Mouse (Mus musculus): ENCODE results near the gene Slc52a3.
A peak's percentile ranks its signal among the peaks of the same experiment; 100 is the strongest.

Gene Slc52a3

DNA sequence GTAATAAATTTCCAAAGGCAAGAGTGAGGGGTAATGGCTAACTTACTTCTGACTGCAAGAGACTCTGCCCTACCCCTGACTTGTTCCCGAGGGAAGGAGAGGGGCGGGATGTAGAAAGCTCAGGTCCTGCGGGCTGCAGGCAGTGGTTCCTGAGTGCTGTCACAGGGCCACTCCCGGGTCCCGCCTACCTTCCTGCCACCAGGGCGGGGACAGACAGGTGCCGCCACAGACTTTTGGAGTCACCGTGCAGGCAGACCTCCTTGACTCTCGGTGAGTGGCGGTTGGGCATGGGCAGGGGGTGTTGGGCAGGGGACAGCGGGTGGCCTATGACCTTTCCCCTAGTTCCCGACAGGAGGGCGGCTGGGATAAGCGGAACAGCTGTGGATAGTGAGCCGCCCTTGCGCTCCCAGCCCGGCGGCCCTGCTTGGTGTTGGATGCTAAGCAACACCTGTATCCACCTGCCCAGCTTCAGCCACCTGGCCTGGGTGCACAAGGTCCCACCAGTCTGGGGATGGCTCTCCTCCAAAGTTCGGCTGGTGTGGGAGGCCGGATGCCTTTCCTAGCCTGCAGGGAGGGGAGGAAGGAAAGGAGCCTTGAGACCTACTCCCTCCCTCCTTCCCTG, 3.5 kb downstream of the Slc52a3 start:
- peak; percentile 74 for DNase-seq

DNA sequence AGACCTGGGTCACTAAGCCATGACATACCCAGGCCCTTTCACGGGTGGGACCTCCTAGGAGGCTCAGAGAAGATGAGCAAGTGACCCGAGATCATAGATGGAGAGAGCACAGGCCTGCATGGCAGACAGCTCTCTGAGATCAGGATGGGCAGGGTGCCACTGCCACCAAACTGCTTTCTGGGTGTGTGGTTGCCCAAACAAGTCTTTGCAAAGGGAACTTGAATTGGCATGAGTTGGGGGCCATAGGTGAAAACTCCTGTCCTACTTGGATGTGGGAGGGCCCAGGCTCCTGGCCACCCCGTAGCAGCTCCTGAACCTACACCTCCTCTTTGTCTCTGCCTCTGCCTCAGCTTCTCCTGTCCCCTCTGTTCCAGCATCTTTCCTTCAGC, 4.0 kb downstream of the Slc52a3 start:
- no peak for DNase-seq

DNA sequence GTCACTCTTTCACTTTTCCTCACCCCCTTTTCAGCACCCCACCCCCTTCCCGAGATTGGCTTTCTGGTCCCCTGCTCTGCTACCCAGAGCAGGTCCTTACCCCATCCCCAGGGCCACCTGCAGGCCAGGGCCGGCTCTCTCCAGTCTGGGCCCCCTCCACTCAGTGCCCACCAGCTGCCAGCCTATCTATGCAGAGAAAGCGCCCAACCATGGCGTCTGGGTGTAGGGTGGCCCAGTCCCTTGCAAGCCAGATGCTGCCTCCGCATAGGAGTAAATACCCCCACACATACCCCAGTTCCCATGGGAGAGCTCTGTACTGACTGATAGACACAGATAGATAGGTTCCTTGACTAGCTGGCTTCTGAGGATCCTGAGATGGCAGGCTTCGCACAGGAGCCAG, 4.4 kb downstream of the Slc52a3 start:
- DNase-seq = no peak

DNA sequence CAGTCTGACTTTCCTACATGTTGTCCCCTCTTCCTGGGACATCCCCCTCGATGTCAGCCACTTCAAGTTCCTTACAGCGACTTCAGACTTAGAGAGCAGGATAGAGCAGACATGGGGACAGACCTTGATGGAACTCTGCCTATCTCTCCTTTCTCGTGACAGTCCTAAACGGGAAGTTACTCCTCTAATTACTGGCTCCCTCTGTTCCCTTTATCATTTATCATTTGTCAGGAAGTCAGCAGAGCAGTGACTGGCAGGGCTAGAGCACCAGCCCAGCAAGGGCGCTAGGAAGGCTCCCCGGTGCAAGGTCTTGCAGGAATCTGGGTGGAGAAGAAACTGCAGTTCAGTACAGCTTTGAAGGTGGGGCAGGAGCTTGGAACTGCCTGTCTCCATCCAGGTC, 6.2 kb downstream of the Slc52a3 start:
- DNase-seq = no peak

DNA sequence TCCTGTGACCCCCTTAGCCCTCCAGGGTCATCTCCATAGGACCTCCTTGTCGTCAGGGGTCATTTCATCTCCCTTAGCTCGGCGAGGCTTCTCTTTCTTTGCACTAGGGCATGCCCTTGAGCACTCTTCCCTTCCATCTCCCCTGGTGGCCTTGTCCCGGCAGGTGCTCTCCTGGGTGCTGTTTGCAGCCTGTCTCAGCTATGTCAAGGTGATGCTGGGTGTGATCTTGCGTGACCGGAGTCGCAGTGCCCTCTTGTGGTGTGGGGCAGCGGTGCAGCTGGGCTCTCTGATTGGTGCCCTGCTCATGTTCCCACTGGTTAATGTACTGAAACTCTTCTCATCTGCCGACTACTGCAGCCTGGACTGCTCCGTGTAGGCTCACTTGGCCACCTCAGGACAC, 11.5 kb downstream of the Slc52a3 start:
- peak; percentile 44 for DNase-seq

DNA sequence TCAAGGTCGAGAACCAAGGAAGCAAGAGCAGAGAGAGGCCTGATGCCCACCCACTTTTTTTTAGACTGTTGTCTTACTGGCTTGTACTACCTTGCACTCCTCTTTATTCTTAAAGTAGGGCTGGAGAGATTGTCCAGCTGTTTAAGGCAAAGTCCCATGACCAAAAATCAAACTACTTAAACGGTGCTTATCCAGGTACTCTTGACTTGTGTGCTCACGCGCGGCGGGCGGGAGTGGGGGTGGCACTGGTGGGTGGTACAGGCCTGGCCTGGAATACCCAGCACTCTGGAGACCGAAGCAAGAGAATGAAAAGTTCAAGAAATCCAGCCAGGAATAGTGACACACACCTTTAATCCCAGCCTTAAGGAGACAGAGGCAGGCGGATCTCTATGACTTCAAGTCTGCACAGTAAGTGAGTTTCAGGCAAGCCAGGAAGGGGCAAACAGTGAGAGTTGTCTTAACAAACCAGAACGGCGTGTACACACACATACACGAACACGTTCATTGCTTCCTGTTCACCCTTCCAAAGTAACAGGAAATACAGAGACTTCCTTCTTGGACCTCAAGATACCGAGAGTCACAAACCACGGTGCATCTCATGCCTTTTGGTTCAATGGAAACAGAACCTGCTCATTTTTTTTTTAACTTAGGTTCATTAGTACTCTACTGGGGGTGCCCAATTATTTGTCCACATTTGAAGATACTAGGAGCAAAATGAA, 12.9 kb downstream of the Slc52a3 start:
- DNase-seq = peak; percentile 72

DNA sequence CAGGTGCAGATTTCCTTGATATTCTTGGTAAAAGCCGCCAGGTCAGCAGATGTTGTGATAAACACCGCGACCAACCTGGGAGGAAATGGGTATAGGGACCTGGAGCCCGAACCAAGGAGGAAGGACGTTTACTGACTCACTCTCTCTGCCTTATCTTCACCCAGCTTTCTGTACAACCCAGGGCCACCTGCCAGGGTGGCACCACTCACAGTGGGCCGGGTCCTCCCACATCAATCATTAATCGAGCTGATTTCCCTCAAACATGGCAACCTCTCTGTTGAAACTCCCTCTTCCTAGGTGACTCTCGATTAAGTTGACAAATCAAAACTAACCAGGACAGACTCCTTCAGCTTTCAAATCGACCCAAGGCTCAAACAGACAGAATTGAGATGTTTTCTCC, 13.9 kb downstream of the Slc52a3 start:
- no peak for DNase-seq

DNA sequence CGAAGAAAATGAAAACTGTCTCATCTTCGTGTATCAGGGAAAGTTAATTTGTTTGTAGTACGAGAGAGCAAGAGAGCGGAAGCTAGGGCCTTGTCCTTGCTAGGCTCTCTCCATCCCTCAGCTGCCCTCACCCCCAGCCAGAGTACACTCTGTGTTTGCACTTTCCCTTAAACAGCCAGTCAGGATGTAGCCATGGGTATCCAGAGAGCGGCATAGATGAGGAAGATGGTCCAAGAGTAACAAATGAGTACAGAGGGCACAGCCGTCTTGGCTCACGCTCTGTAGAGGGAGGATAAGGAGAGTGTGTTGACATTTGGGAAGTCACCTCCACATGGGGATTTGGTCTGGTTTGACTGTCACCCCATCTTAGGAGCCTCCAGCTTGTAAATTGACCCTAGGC, 14.3 kb downstream of the Slc52a3 start:
- no peak for DNase-seq

DNA sequence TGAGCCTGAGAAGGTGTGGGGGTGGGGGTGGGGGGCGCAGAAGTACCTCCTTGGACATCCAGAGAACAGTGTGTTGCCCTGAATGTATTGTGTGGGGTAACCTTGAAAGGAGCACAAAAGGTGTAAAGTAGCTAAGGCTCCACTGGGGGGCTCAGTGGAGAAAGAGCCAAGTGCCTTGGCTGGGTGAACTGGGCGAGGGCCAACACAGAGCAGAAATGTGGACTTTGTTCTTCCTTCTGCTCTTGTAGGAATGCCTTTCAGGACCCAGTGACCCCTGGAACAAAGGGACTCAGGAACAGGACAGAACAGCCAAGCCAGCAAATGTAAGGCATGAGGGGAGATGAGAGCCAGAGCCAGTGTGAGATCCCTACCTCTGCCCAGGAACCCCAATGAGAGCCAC, 15.4 kb downstream of the Slc52a3 start:
- no peak for DNase-seq

DNA sequence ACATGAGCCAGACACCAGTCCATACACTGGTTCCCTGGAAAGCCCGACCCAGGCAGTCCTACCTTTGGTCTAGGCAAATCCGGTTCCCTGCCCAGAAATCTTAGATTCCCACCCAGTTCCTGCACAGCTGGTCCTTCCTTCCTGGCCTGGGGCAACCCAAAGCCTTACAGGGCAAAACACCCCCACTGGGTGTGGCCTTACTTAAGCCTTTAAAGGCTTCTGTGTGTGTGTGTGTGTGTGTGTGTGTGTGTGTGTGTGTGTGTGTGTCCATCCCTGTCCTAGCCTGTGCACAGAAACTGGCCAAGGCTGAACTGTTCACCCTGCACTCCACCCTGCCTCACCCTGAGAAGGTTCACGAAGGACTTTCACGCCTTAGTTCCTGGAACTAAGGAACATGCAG, 15.9 kb downstream of the Slc52a3 start:
- peak; percentile 66 for DNase-seq

DNA sequence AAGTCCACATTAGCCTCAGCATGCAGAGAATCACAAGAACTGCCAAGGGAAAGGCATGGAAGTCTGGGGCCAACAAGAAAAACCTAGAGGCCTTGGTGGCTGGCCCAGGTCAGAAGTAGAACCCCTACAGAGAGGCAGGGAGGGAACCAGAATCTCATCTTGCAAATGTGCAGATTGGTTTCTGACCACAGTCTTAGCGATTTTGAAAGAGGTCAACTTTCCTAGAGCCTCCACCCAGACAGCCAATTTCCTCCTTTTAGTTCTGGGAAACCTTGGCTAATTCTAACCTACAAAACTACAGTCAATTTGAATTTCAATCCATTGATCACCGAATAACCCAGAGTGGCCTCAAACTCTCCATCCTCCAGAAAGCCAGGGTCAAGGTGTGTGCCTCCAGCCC, 16.4 kb downstream of the Slc52a3 start:
- DNase-seq = peak; percentile 32

DNA sequence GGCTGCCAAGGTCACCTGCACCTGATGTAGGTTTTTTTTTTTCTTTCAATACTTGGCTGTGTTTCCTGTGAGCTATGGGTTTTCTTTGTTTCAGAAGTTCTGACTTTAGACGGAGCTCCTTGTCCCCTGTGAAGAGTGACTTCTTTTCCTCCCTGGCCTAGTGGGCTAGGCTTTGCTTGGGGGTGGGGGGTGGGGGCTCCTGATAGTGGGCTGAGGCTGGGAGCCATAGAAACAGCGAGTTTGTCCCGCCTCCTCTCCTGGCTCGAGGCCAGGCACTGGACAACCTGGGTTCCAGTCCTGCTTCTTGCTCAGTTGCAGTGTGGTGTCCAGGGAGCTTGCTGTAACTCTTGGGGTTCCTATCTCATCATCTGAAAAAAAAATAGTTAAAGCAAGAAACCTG, 19.7 kb downstream of the Slc52a3 start:
- DNase-seq = no peak

DNA sequence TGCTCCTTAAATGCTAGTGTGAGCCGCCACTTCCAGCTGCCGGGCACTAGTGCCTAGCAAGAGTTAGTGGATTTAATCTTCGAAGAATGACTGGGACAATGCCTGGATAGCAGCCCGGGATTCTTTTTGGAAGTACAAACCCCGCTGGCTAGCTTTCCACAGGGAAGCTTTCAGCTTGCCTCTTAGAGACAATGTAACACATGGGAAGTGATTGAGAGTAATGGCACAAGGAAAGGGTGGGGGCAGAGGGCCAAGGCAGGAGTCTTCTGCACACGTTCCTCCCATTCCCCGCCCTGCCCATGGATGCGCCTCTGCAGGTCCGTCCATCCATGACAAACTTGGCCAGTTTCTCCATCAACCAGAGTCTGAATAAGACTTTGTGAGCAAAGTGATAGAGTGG, 20.4 kb downstream of the Slc52a3 start:
- DNase-seq = no peak

DNA sequence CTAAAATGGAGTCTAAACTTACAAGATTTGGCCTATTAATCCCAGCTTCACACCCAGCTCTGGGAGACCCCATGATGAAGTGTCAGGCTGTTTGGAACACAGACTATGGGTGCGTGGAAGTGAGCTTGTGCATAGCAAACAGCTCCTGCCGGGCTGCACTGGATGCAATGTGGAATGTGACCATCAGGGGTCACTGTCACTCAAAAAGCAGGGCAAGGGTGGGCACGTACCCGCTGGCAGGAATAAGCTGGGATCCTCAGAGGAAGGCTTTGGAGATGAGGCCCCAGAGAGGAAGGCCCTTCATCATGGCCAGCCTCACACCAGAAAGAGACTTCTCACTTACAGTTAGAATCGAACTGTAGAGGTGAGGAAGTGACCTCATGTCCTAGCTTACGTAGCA, 23.9 kb downstream of the Slc52a3 start:
- DNase-seq = peak; percentile 53

DNA sequence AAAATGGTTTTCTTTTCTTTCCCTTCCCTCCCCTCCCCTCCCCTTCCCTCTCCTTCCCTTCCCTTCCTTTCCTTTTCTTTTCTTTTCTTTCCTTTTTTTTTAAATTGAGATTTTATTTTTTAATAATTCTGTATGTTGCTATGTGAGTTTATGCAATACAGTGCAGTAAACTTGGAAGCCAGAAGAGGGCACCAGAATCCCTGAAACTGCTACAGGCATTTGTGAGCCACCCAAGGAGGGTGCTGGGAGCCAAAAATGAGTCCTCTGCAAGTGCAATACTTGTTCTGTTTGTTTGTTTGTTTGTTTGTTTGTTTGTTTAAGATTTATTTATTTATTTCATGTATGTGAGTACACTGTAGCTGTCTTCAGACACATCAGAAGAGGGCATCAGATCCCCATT, 25.7 kb downstream of the Slc52a3 start:
- DNase-seq = no peak

DNA sequence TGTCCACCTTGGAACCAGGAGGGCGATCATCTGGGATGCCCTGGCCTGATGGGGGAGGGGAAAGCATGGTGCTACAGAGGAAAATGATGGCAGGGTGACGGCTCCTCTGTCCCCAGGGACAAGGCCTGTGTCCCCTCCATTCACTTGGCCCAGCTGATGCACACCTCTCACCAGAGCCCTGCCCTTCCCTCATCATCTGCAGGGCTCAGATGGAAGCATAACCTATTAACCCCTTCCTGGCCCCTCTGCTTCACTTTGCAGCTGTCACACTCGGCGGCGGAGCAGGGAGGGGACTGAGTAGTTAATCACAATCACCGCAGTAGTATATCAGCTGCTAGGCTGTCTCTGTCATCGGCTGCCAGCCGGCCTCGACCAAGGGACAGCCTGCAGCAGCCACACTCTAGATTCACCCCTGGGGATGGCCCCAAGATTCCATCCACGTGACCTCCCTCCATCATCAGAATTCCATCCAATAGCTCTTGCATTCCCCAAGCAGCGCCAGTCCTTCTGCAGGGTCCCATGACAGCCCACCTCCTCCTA, 28.6 kb downstream of the Slc52a3 start:
- no peak for DNase-seq

DNA sequence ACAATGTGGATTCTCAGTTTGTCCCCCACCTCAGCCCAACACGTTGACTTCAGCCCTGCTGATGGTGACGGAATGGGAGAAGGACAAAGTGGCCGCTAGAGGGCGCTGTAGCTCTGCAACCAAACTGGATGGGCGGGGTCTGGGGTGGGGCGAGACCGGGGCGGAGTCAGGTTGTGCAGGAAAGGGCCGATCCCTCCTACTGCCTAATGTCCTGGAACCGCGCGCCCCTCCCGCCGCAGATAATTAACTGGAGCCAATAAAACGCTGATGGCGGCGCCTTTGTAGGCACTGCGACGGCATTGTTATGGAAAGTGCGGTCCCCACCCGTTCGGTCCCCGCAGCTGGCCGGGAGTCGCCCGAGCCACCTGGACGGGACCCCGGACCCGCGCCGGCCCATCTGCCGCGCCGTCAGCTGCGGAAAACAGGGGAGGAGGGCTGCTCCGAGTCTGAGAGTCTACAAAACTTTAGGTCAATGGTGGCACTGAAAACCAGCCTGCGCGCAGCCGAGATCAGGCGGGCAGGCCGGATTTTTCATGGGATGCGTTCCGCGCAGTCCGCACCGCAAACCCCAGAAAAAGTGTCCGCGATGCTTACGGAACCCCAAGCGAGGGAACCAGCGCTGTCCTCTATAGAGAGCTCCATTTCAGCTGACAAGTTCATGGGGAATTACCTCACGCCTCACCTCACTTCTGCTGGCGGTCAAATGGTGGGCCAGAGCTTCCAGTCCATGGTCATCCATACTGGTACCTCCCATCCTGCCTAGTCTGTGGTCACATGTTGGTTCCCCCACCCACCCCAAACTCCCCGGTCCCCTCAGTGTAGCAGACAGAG, 33.2 kb downstream of the Slc52a3 start:
- DNase-seq = peak; percentile 89

DNA sequence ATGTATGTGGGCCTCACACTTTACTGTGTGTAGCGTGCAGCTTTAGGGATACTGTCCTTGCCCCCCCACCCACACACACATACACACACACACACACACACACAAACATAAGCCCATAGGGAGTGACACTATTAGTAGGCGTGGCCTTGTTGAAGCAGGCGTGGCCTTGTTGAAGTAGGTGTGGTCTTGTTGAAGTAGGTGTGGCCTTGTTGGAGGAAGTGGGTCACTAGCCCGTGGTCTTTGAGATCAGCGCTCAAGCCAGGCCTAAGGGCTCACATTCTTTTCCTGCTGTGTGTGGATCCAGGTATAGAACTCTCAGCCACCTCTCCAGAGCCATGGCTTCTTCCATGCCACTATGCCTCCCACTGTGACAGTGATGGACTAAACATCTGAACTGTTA, 34.7 kb downstream of the Slc52a3 start:
- DNase-seq = no peak

DNA sequence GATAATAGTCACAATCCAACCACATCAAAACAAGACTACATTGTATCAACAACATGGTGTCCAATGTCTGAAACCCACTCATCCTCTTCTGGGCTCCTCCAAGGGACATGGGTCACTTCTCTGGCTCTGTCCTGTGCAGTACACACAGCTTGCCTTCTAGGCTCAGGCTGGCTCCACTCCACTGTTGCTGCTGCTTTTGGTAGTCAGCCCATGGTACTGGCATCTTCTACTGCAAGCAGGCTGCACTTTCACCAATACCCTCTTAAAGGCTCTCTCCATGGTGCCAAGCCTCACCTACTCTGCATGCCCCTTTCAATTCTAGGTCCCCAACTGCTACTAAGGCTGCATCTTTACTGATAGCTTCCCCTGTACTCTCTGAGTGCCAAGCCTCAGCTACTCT, 43.8 kb downstream of the Slc52a3 start:
- DNase-seq = no peak

DNA sequence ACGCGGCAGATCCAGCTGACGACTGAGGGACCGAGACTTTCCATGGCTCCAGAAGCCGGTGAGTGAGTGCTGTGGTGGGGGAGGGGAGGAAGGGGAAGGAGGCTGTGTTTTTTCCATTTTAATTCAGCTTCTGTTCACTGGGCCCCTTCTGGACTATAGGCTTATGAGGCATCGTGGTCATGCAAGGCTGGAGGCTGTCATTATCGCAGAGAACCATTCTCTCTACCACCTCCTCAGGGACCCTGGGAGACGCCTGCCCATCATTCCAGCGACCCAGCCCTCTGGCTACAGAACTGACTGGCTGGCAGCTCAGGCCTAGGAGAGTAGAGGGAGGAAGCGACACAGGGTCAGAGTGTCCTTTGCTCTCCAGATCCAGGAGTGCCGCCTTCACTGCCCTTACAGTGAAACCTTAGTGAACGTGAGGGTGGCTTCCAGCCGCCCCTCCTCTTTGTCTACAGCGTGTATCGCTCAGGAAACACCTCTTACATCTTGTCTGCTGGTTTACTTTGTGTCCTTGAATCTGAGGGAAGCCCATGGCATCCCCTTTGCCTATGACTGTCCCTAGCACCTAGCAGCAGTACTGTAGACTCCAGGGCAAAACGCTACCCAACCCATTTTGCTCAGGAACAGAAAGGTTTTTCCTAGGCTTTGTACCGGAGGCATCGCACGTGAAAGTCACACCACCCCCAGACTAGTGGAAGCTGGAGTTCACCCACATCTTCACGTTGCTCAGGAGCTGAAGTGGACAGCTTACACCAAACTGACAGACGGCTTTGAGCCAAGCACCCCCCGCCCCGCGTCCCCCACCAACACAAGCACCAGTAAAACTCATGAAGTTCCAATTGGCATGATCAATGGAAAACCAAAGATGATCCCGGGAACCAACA, 51.0 kb downstream of the Slc52a3 start:
- no peak for DNase-seq

DNA sequence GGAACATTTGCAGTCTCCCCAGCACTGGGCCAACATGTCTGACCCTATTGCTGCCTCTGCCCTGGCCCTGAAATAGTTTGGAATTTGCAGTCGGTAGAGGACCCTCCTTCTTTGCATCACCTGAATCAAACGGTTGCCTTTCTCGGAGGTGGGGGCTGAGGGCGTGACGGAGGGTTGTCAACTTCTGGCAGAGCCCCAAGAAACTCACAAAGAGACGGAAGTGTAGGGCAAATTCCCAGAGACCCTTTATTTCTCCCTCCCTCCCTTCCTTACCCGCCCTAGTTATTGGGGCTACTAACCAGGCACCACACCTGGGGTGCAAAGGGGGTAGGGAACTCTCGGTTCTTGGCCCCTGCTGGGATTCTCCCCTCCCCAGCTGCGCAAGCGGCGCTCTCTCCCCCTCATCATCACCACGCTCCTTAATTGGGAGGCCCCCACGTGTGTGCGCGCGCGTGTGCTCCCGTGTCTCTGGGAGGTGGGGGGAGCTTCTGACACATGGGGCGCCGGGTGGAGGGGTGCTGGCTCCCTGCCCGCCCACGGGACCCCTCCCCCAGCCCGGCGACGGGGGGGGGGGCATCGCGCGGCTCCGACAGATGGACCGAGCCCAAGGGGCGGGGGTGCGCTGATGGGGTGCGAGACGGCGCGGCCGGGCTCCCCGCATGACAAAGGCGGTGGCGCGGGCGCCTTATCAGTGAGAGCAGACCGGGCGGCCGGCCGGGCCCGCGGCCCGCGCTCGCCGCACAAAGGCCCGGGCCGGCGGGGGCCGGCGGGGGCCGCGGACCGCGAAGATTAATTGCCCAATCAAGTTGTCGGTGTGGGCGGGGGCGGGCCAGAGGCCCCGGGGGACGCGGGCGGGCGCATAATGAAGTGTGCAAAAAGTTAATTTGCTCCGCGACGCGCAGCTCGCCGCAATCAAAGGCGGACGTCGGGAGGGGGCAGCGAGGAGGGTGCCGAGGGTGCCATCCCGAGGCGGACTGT, 52.0 kb downstream of the Slc52a3 start:
- no peak for DNase-seq

All from lung, postnatal 36 days (tissue).